Mouse (Mus musculus): ENCODE measurements around the gene Wfdc10.

GRCm38 (mm10) chr2:164704235-164704634 lies 48.4 kb downstream of the Wfdc10 start:
- no peak for TF ChIP-seq MYC (IDR thresholded peaks at IDR 0.05; ENCODE audit: low read depth, low read length)
- TF ChIP-seq POLR2A (IDR thresholded peaks at IDR 0.05; ENCODE audit: low read depth, low read length), result no peak
- TF ChIP-seq E2F4 (IDR thresholded peaks at IDR 0.05; ENCODE audit: insufficient replicate concordance, low read depth, low read length), result no peak
- no peak for TF ChIP-seq SIN3A (IDR thresholded peaks at IDR 0.05; ENCODE audit: low read length)
- TF ChIP-seq CTCF (conservative IDR thresholded peaks at IDR 0.05 in 1 of 2, IDR thresholded peaks at IDR 0.05 in 1 of 2; ENCODE audit: low read depth in 2 of 2, low read length in 2 of 2), result peak in 1 of 2 experiments; percentile 13; a peak in 2 of 4 replicates
- no peak for TF ChIP-seq EP300 (IDR thresholded peaks at IDR 0.05; ENCODE audit: low read length)
- no peak for TF ChIP-seq ZKSCAN1 (IDR thresholded peaks at IDR 0.05; ENCODE audit: borderline replicate concordance, low read depth, low read length)
- TF ChIP-seq KAT2A (IDR thresholded peaks at IDR 0.05; ENCODE audit: insufficient replicate concordance, low read length), result no peak
- no peak for TF ChIP-seq NELFE (IDR thresholded peaks at IDR 0.05; ENCODE audit: low read depth, low read length)
- TF ChIP-seq ZC3H11A (IDR thresholded peaks at IDR 0.05; ENCODE audit: low read depth, low read length), result no peak
- TF ChIP-seq POLR2AphosphoS2 (IDR thresholded peaks at IDR 0.05; ENCODE audit: low read depth, low read length), result no peak

All from CH12.LX (cell line).